Mouse (Mus musculus): ENCODE results near the gene Bean1. TPM values are rescaled to one million over a fixed set of nuclear protein-coding genes. Genes with fewer than 3 reads are reported as not detected.

Bean1 gene
- 0.16 TPM in 1 of 2 replicates, not detected in the other for total RNA-seq (2015)
- total RNA-seq (2017): 0.11 TPM in 1 of 2 replicates, not detected in the other

- ATAC-seq (ENCODE audit: poor library complexity, severe bottlenecking): peak; percentile 40; the same call in 1 of the 2 replicates
Observed at GRCm38 (mm10) chr8:104170118-104171049, at the start of gene Bean1. Gene Bean1, plus strand, starts transcription at chr8:104170442.

- no peak for ATAC-seq (ENCODE audit: poor library complexity, severe bottlenecking)
Observed at GRCm38 (mm10) chr8:104121640-104122416, 48.4 kb upstream of the Bean1 start.

- no peak for ATAC-seq (ENCODE audit: poor library complexity, severe bottlenecking)
Observed at GRCm38 (mm10) chr8:104123080-104123657, 47.1 kb upstream of the Bean1 start.

- no peak for ATAC-seq (ENCODE audit: poor library complexity, severe bottlenecking)
Observed at GRCm38 (mm10) chr8:104124534-104124933, 45.7 kb upstream of the Bean1 start.

GRCm38 (mm10) chr8:104127160-104127883, 42.9 kb upstream of the Bean1 start:
- no peak for ATAC-seq (ENCODE audit: poor library complexity, severe bottlenecking)

GRCm38 (mm10) chr8:104130916-104131315, 39.3 kb upstream of the Bean1 start:
- ATAC-seq (ENCODE audit: poor library complexity, severe bottlenecking): no peak

GRCm38 (mm10) chr8:104131414-104131975, 38.7 kb upstream of the Bean1 start:
- no peak for ATAC-seq (ENCODE audit: poor library complexity, severe bottlenecking)

GRCm38 (mm10) chr8:104134521-104134920, 35.7 kb upstream of the Bean1 start:
- no peak for ATAC-seq (ENCODE audit: poor library complexity, severe bottlenecking)

GRCm38 (mm10) chr8:104136277-104136676, 34.0 kb upstream of the Bean1 start:
- no peak for ATAC-seq (ENCODE audit: poor library complexity, severe bottlenecking)

GRCm38 (mm10) chr8:104137636-104138035, 32.6 kb upstream of the Bean1 start:
- ATAC-seq (ENCODE audit: poor library complexity, severe bottlenecking): no peak

GRCm38 (mm10) chr8:104140611-104141010, 29.6 kb upstream of the Bean1 start:
- no peak for ATAC-seq (ENCODE audit: poor library complexity, severe bottlenecking)

- no peak for ATAC-seq (ENCODE audit: poor library complexity, severe bottlenecking)
Observed at GRCm38 (mm10) chr8:104142415-104142814, 27.8 kb upstream of the Bean1 start.

- no peak for ATAC-seq (ENCODE audit: poor library complexity, severe bottlenecking)
Observed at GRCm38 (mm10) chr8:104143379-104143778, 26.9 kb upstream of the Bean1 start.

GRCm38 (mm10) chr8:104144434-104145216, 25.6 kb upstream of the Bean1 start:
- no peak for ATAC-seq (ENCODE audit: poor library complexity, severe bottlenecking)

GRCm38 (mm10) chr8:104145981-104146689, 24.1 kb upstream of the Bean1 start:
- ATAC-seq (ENCODE audit: poor library complexity, severe bottlenecking): peak; percentile 78

GRCm38 (mm10) chr8:104146717-104147494, 23.3 kb upstream of the Bean1 start:
- ATAC-seq (ENCODE audit: poor library complexity, severe bottlenecking): no peak

GRCm38 (mm10) chr8:104147947-104148346, 22.3 kb upstream of the Bean1 start:
- ATAC-seq (ENCODE audit: poor library complexity, severe bottlenecking): no peak

GRCm38 (mm10) chr8:104160731-104161130, 9.5 kb upstream of the Bean1 start:
- no peak for ATAC-seq (ENCODE audit: poor library complexity, severe bottlenecking)
